Mouse (Mus musculus) hindbrain, embryonic 14.5 days (tissue): ENCODE results near the gene Angptl4. TPM values are rescaled to one million over a fixed set of nuclear protein-coding genes. Genes with fewer than 3 reads are reported as not detected.

Source experiments
- ATAC-seq: fragments of 200-750 bp; cut with Nextera tagmentation; 2 replicates; pipeline ENCODE4 v1.8.0; 2017; ENCODE audit warnings: moderate number of reproducible peaks, mild to moderate bottlenecking, moderate TSS enrichment, moderate library complexity; ENCODE audit not compliant: low FRiP score
- DNase-seq: peaks from one replicate; pipeline ENCODE4 v3.0.0-alpha.2; 2015; ENCODE audit warnings: low spot score
- H3K27ac ChIP-seq: fragments of 300-500 bp; sonication (generic); 2 replicates; pipeline ENCODE4 v1.5.1; 2014; ENCODE audit warnings: mild to moderate bottlenecking, moderate library complexity
- H3K27me3 ChIP-seq: fragments of 300-500 bp; sonication (generic); 2 replicates; pipeline ENCODE4 v1.6.1; 2014; ENCODE audit warnings: mild to moderate bottlenecking, low read length, mixed read lengths; ENCODE audit not compliant: control insufficient read depth, insufficient read depth
- H3K36me3 ChIP-seq: fragments of 300-500 bp; sonication (generic); replicated peaks from 2 replicates; pipeline ENCODE4 v1.6.1; 2014; ENCODE audit not compliant: control insufficient read depth, insufficient read depth
- H3K4me1 ChIP-seq: fragments of 300-500 bp; sonication (generic); replicated peaks from 2 replicates; pipeline ENCODE4 v1.6.1; 2014; ENCODE audit warnings: antibody characterized with exemption, low read length, mixed read lengths; ENCODE audit not compliant: control insufficient read depth, insufficient read depth
- H3K4me2 ChIP-seq: fragments of 300-500 bp; sonication (generic); replicated peaks from 2 replicates; pipeline ENCODE4 v1.6.1; 2014; ENCODE audit warnings: mild to moderate bottlenecking, moderate library complexity
- H3K4me3 ChIP-seq: fragments of 300-500 bp; sonication (generic); replicated peaks from 2 replicates; pipeline ENCODE4 v1.5.1; 2014; ENCODE audit warnings: mild to moderate bottlenecking, low read length
- H3K9ac ChIP-seq: fragments of 300-500 bp; sonication (generic); 2 replicates; pipeline ENCODE4 v1.6.1; 2014
- H3K9me3 ChIP-seq: fragments of 300-500 bp; sonication (generic); 2 replicates; pipeline ENCODE4 v1.6.1; 2016; ENCODE audit warnings: low read length; ENCODE audit not compliant: control insufficient read depth
- WGBS: fragments of 180-500 bp; shearing (Covaris S2); extraction: QIAGEN DNeasy Blood & Tissue Kit; methylation state at CpG from one replicate; pipeline ENCODE4 v1.1.7; 2014; 5-methylcytosine and 5-hydroxymethylcytosine counted together
- polyA plus RNA-seq: library from polyadenylated mRNA; unstranded; fragments of >200 nt; fragmentation: Nextera tagmentation; extraction: Ambion mirVana; gene quantifications from 2 replicates; pipeline ENCODE4 v1.2.1, GENCODE M21; 2014

The Angptl4 gene
- polyA plus RNA-seq, 1 experiment from 2014 or later = 25.1 TPM

DNA sequence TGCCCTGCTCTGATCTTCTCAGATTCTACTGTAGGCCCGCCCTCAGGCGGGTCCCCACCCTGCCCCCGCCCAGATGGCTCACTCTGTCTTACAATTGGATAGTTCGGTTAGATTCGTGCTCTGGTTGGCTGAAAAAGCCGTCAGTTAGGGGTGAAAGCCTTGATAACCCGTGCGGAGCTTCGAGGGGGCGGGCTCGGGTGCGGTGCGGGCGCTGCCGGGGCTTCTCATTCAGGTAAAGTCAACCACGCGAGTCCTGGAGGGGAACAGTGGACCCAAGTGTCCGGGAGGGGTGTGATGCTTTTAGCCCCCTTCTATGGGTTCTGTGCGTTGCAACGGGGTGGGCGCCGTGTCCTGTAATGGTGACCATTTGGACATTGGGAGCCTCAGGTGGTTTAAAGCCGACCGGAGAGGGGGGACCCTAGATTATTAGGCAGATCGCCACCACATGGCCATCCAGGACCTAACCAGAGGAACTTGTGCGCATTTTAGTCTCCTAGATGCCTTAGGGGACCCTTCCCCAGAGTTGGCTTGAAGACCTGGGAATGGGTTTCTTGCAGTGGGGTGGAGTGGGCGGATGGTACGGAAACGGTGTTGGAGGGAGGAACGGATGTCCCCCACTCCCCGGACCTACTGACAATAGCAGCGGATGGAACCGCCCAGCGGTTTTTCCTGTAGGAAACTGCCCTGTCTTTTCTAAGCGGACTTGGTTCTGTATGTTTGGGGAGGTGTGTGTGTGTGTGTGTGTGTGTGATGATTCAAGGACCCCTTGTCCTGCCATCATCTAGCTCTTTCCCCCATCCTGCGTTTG lies 28.9 kb upstream of the Angptl4 start, which contains the start of gene Kank3:
Kank3 (plus strand) TSS at position 186 of the 808 bp plus-strand sequence.
- DNase-seq = peak; percentile 97
- H3K27me3 ChIP-seq = peaks cover 4% of the 10 kb centered on the region; the same call in 1 of the 2 replicates

DNA sequence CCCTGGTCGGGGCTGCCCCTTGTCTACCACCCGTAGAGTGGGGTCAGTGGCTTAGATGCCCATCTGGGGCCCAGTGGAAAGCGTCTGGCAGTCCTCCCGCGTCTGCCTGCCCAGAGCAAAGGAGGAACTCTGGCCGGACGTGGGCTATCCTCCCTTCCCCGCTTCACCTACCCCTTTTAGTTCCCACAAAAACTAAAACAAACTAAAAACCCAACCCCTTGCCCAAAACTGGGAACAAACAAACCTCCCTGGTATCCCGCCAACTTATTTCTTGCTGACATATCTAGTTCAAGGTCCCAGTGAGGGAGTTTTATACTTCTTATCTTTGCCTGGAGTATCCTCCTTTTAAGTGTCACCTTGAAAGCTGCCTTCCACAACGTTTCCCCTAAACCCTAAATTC lies 26.6 kb upstream of the Angptl4 start:
- ATAC-seq = no peak
- H3K9me3 ChIP-seq = no peaks in the 10 kb centered on the region
- 44% methylated on average over 10 of the region's 10 CpGs for WGBS

More for the DNA sequence above, 28.9 kb upstream of the Angptl4 start, which contains the start of gene Kank3:
- Histone ChIP-seq H3K9me3 (no peaks in the 10 kb centered on the region), H3K4me1 (peaks cover 7% of the 10 kb centered on the region), H3K36me3 (no peaks in the 10 kb centered on the region), H3K4me3 (peak within 1 kb of the TSS; percentile 56), H3K4me2 (peak within 1 kb of the TSS; percentile 79), H3K9ac (peak within 1 kb of the TSS; percentile 52), H3K27ac (no peak within 1 kb of the TSS)
- WGBS = under 1% methylated on average over 36 of the region's 36 CpGs
- ATAC-seq = peak; percentile 98

DNA sequence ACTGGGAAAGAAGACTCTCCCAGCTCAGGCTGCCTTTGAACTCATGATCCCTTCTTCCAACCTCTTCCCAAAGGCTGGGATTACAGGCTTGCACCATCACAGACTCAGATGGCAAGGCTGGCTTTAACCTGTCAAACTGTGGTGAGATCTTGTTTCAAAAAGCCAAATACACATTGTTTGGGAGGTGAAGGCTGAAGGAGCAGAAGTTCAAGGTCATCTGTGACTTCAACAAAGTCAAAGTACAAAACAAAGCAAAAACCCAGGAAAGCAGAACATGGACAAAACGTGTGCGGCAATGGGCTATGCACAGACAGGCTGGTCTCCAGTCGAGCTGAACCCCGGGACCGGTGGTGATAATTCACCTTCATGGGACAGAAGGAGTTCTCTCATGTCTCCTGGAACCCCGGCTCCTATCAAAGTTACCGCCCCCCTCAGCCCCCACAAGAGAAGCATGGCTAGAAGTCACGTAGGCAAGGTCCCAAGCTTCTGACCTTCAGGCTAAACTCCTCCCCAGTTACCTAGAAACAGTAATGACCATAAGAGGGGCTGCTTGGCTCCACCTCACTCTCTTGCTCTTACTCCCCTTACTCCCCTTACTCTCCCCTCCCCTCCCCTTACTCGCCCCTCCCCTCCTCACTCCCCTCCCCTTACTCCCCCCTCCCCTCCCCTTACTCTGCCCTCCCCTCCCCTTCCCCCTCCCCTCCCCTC lies 25.7 kb upstream of the Angptl4 start:
- H3K36me3 ChIP-seq = no peaks in the 10 kb centered on the region
- ATAC-seq (no peak), DNase-seq (no peak)
- H3K4me3 ChIP-seq = no peak overlapping the region
- no peak overlapping the region for H3K27ac ChIP-seq
- H3K27me3 ChIP-seq = peaks cover 4% of the 10 kb centered on the region; the same call in 1 of the 2 replicates
- H3K9me3 ChIP-seq = no peaks in the 10 kb centered on the region
- WGBS = 70% methylated on average over 8 of the region's 9 CpGs
- no peak overlapping the region for H3K9ac ChIP-seq
- H3K4me2 ChIP-seq = no peak overlapping the region
- H3K4me1 ChIP-seq = peaks cover 7% of the 10 kb centered on the region

More for the DNA sequence above, 26.6 kb upstream of the Angptl4 start:
- no peak overlapping the region for H3K4me2 ChIP-seq
- H3K4me3 ChIP-seq = no peak overlapping the region
- no peak for DNase-seq
- no peaks in the 10 kb centered on the region for H3K36me3 ChIP-seq
- H3K9ac ChIP-seq = no peak overlapping the region
- no peak overlapping the region for H3K27ac ChIP-seq
- H3K4me1 ChIP-seq = peaks cover 7% of the 10 kb centered on the region
- H3K27me3 ChIP-seq = peaks cover 4% of the 10 kb centered on the region; the same call in 1 of the 2 replicates

DNA sequence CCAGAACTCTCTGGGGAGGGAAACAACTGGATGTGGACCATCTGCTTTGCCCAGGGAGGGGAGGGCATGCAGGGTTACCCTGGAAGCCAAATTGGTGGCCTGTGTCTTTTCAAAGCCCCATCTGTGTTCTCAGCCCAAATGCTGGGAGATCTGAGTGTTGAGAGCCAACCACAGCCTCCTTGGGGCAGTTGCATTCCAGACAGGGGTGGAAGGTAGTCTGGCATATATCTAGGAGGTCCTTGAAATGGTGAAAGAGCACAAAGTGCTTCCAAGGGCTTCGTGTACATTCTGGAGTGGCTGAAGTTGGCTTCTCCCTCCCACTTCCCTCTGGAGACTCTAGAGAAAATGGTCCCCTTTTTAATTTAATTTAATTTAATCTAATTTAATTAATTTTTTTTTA lies 23.1 kb upstream of the Angptl4 start:
- Histone ChIP-seq H3K9ac (no peak overlapping the region), H3K27me3 (no peaks in the 10 kb centered on the region; the same call in 1 of the 2 replicates), H3K9me3 (no peaks in the 10 kb centered on the region), H3K27ac (no peak overlapping the region), H3K4me3 (no peak overlapping the region), H3K4me1 (no peaks in the 10 kb centered on the region), H3K4me2 (no peak overlapping the region), H3K36me3 (no peaks in the 10 kb centered on the region)
- ATAC-seq (no peak), DNase-seq (no peak)
- WGBS = 68% methylated on average over 1 of the region's 1 CpGs

DNA sequence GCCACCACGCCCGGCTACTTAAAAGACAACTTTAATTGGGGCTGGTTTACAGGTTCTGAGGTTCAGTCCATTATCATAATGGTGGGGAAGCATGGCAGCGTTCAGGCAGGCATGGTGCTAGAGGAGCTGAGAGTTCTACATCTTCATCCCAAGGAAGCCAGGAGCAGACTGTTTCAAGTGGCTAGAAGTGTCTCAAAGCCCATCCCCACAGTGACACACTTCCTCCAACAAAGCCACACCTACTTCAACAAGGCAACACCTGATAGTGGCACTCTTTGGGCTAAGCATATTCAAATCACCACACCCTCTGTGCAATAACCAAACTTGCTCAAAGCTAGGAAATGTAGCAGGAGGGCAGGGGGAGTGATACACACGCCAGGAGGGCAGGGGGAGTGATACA lies 22.6 kb upstream of the Angptl4 start:
- H3K27ac ChIP-seq = no peak overlapping the region
- H3K36me3 ChIP-seq = no peaks in the 10 kb centered on the region
- H3K4me3 ChIP-seq = no peak overlapping the region
- no peak overlapping the region for H3K9ac ChIP-seq
- no peaks in the 10 kb centered on the region for H3K4me1 ChIP-seq
- no peaks in the 10 kb centered on the region; the same call in 1 of the 2 replicates for H3K27me3 ChIP-seq
- DNase-seq (no peak), ATAC-seq (no peak)
- WGBS = 62% methylated on average over 4 of the region's 4 CpGs
- H3K4me2 ChIP-seq = no peak overlapping the region
- no peaks in the 10 kb centered on the region for H3K9me3 ChIP-seq

DNA sequence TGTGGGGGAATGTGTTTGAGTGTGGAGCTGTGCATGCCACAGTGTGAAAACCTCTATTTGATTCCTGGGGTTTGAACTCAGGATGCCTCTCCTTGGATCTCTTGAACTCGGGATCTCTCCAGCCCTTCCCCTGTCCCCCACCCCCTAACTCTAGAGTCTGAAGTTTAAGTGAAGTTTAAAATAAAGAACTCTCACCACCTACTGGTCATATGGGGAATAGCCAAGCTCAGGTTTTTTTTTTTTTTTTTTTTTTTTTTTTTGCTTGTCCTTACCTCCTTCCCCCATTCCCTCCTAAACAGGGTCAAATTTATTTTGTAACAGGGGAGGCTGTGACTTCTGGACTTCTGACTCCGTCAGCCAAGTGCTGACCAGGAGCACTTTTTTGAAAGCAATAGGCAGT lies 20.6 kb upstream of the Angptl4 start:
- no peak overlapping the region for H3K4me3 ChIP-seq
- no peak overlapping the region for H3K27ac ChIP-seq
- no peaks in the 10 kb centered on the region for H3K27me3 ChIP-seq
- H3K36me3 ChIP-seq = no peaks in the 10 kb centered on the region
- H3K4me2 ChIP-seq = no peak overlapping the region
- 3% methylated on average over 2 of the region's 2 CpGs for WGBS
- no peak for DNase-seq
- H3K9me3 ChIP-seq = no peaks in the 10 kb centered on the region
- no peak for ATAC-seq
- H3K9ac ChIP-seq = no peak overlapping the region
- no peaks in the 10 kb centered on the region for H3K4me1 ChIP-seq

DNA sequence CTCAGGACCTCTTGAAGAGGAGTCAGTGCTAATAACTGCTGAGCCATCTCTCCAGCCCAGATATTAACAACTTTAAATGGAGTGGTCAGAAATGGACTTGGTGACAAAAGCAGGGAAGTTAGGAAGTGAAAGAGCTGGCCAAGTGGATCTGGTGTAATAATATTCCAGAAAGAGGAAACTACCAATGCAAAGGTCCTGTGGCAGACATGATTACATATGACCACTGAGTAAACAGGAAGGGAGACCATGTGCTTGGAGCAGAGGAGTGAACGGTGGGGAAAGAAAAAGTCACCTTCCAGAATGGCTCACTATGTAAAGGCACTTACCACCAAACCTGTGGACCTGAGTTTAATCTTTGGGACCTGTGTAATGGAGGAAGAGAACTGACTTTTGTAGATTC lies 17.6 kb upstream of the Angptl4 start:
- no peak for DNase-seq
- no peak overlapping the region for H3K4me3 ChIP-seq
- 78% methylated on average over 1 of the region's 1 CpGs for WGBS
- H3K27me3 ChIP-seq = no peaks in the 10 kb centered on the region
- H3K9ac ChIP-seq = no peak overlapping the region
- H3K4me2 ChIP-seq = no peak overlapping the region
- no peak for ATAC-seq
- no peaks in the 10 kb centered on the region for H3K36me3 ChIP-seq
- no peaks in the 10 kb centered on the region for H3K9me3 ChIP-seq
- no peaks in the 10 kb centered on the region for H3K4me1 ChIP-seq
- H3K27ac ChIP-seq = no peak overlapping the region

DNA sequence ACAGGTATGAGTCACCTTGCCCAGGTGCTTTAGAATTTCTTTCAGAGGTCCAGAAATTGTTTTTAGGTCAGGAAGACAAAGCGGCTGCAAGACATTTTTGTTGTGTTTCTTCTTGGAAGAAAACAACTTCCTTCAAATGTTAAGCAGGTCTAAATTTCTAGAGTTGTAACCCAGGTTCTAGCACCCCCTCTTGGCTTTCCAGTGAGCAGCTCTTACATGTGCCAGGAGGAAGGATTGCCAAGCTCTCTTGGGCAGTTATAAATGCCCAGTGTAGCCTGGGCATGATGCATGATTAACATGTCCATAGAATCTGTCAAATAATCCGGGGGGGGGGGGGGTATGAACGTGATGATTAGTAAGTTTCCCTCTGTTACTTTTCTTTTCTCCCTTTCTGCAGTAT lies 16.7 kb upstream of the Angptl4 start:
- 59% methylated on average over 3 of the region's 3 CpGs for WGBS
- DNase-seq (no peak), ATAC-seq (no peak)
- Histone ChIP-seq H3K9me3 (no peaks in the 10 kb centered on the region), H3K4me2 (no peak overlapping the region), H3K27me3 (no peaks in the 10 kb centered on the region), H3K27ac (no peak overlapping the region), H3K36me3 (no peaks in the 10 kb centered on the region), H3K4me3 (no peak overlapping the region), H3K4me1 (no peaks in the 10 kb centered on the region), H3K9ac (no peak overlapping the region)

DNA sequence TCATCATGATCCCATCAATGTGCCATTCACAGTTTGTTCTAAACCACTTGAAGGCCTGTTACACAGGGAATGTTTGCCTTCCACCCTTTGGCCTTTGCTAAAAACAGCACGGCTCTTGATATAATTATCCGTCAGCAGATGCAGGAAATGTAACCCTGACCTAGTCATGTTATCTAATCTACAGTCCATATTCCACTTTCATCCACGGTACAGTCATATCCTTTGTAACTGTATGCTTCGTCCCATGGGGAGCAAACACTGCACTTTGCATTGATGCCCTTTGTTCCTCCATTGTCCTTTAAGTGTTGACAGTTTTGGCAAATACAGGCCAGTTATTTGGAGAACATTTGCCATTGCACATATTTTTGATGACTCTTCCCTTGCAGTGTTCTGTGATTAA lies 7.1 kb upstream of the Angptl4 start:
- no peaks in the 10 kb centered on the region for H3K27me3 ChIP-seq
- no peak overlapping the region for H3K4me3 ChIP-seq
- H3K9me3 ChIP-seq = no peaks in the 10 kb centered on the region
- H3K36me3 ChIP-seq = no peaks in the 10 kb centered on the region
- no peak for DNase-seq
- no peak overlapping the region for H3K27ac ChIP-seq
- ATAC-seq = no peak
- H3K9ac ChIP-seq = no peak overlapping the region
- H3K4me1 ChIP-seq = no peaks in the 10 kb centered on the region
- 88% methylated on average over 4 of the region's 4 CpGs for WGBS
- H3K4me2 ChIP-seq = no peak overlapping the region
